Mouse (Mus musculus) cortical plate, adult 2 months (tissue): ENCODE results near the gene Sec63. TPM values are rescaled to one million over a fixed set of nuclear protein-coding genes. Genes with fewer than 3 reads are reported as not detected.

ENCODE experiments used
- H3K27ac ChIP-seq: fragments of 200-500 bp; 2 replicates; pipeline ENCODE4 v1.5.1; 2012; ENCODE audit warnings: low read length, control low read depth, inconsistent platforms; ENCODE audit not compliant: insufficient read depth
- H3K4me1 ChIP-seq: fragments of 200-500 bp; 2 replicates; pipeline ENCODE4 v1.6.1; 2011; ENCODE audit warnings: low read length; ENCODE audit not compliant: control insufficient read depth, insufficient read depth
- H3K4me3 ChIP-seq: fragments of 200-500 bp; 2 replicates; pipeline ENCODE4 v1.5.1; 2011; ENCODE audit warnings: mild to moderate bottlenecking, low read length, control low read depth; ENCODE audit not compliant: insufficient read depth
- CTCF ChIP-seq: fragments of 200-500 bp; IDR thresholded peaks from 2 replicates; pipeline ENCODE4 v1.5.1; 2011; ENCODE audit warnings: mild to moderate bottlenecking, control low read depth, low read length; ENCODE audit not compliant: insufficient read depth; ENCODE audit errors: extremely low read depth
- POLR2A ChIP-seq: fragments of 200-500 bp; IDR thresholded peaks from 2 replicates; pipeline ENCODE4 v1.6.1; 2011; ENCODE audit warnings: mild to moderate bottlenecking, low read length, control low read depth; ENCODE audit not compliant: insufficient read depth; ENCODE audit errors: extremely low read depth
- polyA plus RNA-seq: library from polyadenylated mRNA; depleted of rRNA; stranded (reverse); fragments of >200 nt; gene quantifications from 2 replicates; pipeline ENCODE4 v1.2.3, GENCODE M21; 2012

The Sec63 gene
- polyA plus RNA-seq, 1 experiment = 41.8 TPM

- TF ChIP-seq POLR2A (no peak), CTCF (peak; percentile 38; the same call in 1 of the 2 replicates)
- Histone ChIP-seq H3K4me3 (no peak overlapping the region), H3K4me1 (no peaks in the 10 kb centered on the region), H3K27ac (no peak overlapping the region)
Measured at GRCm38 (mm10) chr10:42841531-42842195, 80.4 kb downstream of the Sec63 start.

GRCm38 (mm10) chr10:42842358-42842757 lies 81.1 kb downstream of the Sec63 start:
- H3K27ac ChIP-seq = no peak overlapping the region
- no peaks in the 10 kb centered on the region for H3K4me1 ChIP-seq
- no peak overlapping the region for H3K4me3 ChIP-seq
- peak; percentile 78 for TF ChIP-seq CTCF
- no peak for TF ChIP-seq POLR2A

- H3K27ac ChIP-seq = no peak overlapping the region
Measured at GRCm38 (mm10) chr10:42843416-42843815, 82.1 kb downstream of the Sec63 start.

GRCm38 (mm10) chr10:42845480-42845879 lies 84.2 kb downstream of the Sec63 start:
- H3K4me1 ChIP-seq = no peaks in the 10 kb centered on the region
- no peak for TF ChIP-seq POLR2A
- TF ChIP-seq CTCF = no peak

More at GRCm38 (mm10) chr10:42843416-42843815, 82.1 kb downstream of the Sec63 start:
- TF ChIP-seq POLR2A = no peak
- H3K4me3 ChIP-seq = no peak overlapping the region
- H3K4me1 ChIP-seq = no peaks in the 10 kb centered on the region

GRCm38 (mm10) chr10:42848179-42849080 lies 87.1 kb downstream of the Sec63 start:
- Histone ChIP-seq H3K4me1 (no peaks in the 10 kb centered on the region), H3K27ac (no peak overlapping the region)

More at GRCm38 (mm10) chr10:42845480-42845879, 84.2 kb downstream of the Sec63 start:
- H3K27ac ChIP-seq = no peak overlapping the region
- no peak overlapping the region for H3K4me3 ChIP-seq

GRCm38 (mm10) chr10:42849081-42849400 lies 87.7 kb downstream of the Sec63 start:
- Histone ChIP-seq H3K27ac (no peak overlapping the region), H3K4me1 (no peaks in the 10 kb centered on the region), H3K4me3 (no peak overlapping the region)
- TF ChIP-seq POLR2A = no peak
- no peak for TF ChIP-seq CTCF

More at GRCm38 (mm10) chr10:42848179-42849080, 87.1 kb downstream of the Sec63 start:
- H3K4me3 ChIP-seq = no peak overlapping the region
- TF ChIP-seq POLR2A = no peak
- no peak for TF ChIP-seq CTCF

- H3K4me3 ChIP-seq = no peak overlapping the region
- TF ChIP-seq POLR2A (no peak), CTCF (no peak)
- peaks cover 1% of the 10 kb centered on the region; the same call in 1 of the 2 replicates for H3K4me1 ChIP-seq
- no peak overlapping the region; the same call in 1 of the 2 replicates for H3K27ac ChIP-seq
Measured at GRCm38 (mm10) chr10:42854838-42855237, 93.5 kb downstream of the Sec63 start.

GRCm38 (mm10) chr10:42855250-42855649 lies 94.0 kb downstream of the Sec63 start:
- peaks cover 3% of the 10 kb centered on the region; the same call in 1 of the 2 replicates for H3K4me1 ChIP-seq
- H3K27ac ChIP-seq = no peak overlapping the region; the same call in 1 of the 2 replicates
- no peak overlapping the region for H3K4me3 ChIP-seq
- TF ChIP-seq POLR2A = no peak
- no peak for TF ChIP-seq CTCF

- TF ChIP-seq POLR2A (no peak), CTCF (no peak)
- Histone ChIP-seq H3K4me1 (peaks cover 3% of the 10 kb centered on the region; the same call in 1 of the 2 replicates), H3K27ac (no peak overlapping the region), H3K4me3 (no peak overlapping the region)
Measured at GRCm38 (mm10) chr10:42856574-42856973, 95.3 kb downstream of the Sec63 start.

- H3K27ac ChIP-seq = no peak overlapping the region
- H3K4me3 ChIP-seq = no peak overlapping the region
- peaks cover 3% of the 10 kb centered on the region; the same call in 1 of the 2 replicates for H3K4me1 ChIP-seq
- no peak for TF ChIP-seq POLR2A
- no peak for TF ChIP-seq CTCF
Measured at GRCm38 (mm10) chr10:42857021-42857420, 95.7 kb downstream of the Sec63 start.
